Mouse (Mus musculus) kidney, adult 2 months (tissue): Measurements from ENCODE around the gene Il4ra.

Experiments
- CTCF ChIP-seq: fragments of 200-500 bp; conservative IDR thresholded peaks from 2 replicates; pipeline ENCODE4 v1.5.1; 2011; ENCODE audit warnings: low read depth, mild to moderate bottlenecking, control low read depth, low read length, moderate library complexity, mixed read lengths; ENCODE audit not compliant: insufficient read depth, insufficient read length
- POLR2A ChIP-seq: fragments of 200-500 bp; IDR thresholded peaks from one replicate; pipeline ENCODE4 v1.6.1; 2011; ENCODE audit warnings: low read depth, low read length, control low read depth

DNA sequence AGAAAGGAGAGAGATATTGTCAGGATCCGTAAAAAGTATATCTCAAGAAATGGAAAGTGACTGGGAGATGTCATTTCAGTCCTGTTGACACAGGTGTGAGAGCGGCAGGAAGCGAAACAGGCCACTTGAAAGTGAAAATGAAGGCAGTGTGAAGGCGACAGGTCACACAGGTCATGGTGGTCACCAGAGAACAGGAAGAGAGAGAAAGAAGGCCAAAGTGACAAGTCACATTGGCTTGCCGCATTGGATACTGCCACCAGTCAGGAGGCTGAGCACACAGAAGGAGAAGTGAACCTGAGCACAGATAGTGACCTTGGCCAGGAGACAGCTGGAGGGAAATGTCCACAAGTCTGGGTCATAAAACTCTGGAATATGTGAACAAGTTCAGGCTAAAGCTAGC, 40.5 kb upstream of the Il4ra start:
- TF ChIP-seq POLR2A (no peak), CTCF (no peak)
